Mouse (Mus musculus) intestine, embryonic 14.5 days (tissue): ENCODE data around the gene Fgf15. TPM values are rescaled to one million over a fixed set of nuclear protein-coding genes. Genes with fewer than 3 reads are reported as not detected.
A peak's percentile ranks its signal among the peaks of the same experiment; 100 is the strongest.
"Not testable (repeated sequence)": the region's sequence is repeated elsewhere in the genome, so short reads cannot be mapped to it uniquely, and the experiment has no call there.

Source experiments
- ATAC-seq: fragments of 200-750 bp; cut with Nextera tagmentation; replicated peaks from 2 replicates; pipeline ENCODE4 v1.8.0; 2017; ENCODE audit warnings: low read depth, moderate number of reproducible peaks, moderate TSS enrichment, moderate library complexity; ENCODE audit not compliant: low FRiP score, low TSS enrichment
- DNase-seq: peaks from one replicate; pipeline ENCODE4 v3.0.0-alpha.2; 2018; ENCODE audit warnings: low spot score
- H3K27ac ChIP-seq: fragments of 300-500 bp; sonication (generic); 2 replicates; pipeline ENCODE4 v1.5.1; 2014; ENCODE audit warnings: low read depth, mild to moderate bottlenecking, control low read depth
- H3K27me3 ChIP-seq: fragments of 300-500 bp; sonication (generic); replicated peaks from 2 replicates; pipeline ENCODE4 v1.6.1; 2014; ENCODE audit warnings: low read length, control low read depth; ENCODE audit not compliant: control insufficient read depth, insufficient read depth
- H3K36me3 ChIP-seq: fragments of 300-500 bp; sonication (generic); 2 replicates; pipeline ENCODE4 v1.6.1; 2014; ENCODE audit warnings: low read length, control low read depth; ENCODE audit not compliant: control insufficient read depth, insufficient read depth
- H3K4me1 ChIP-seq: fragments of 300-500 bp; sonication (generic); replicated peaks from 2 replicates; pipeline ENCODE4 v1.6.1; 2014; ENCODE audit warnings: low read length, control low read depth, mixed read lengths; ENCODE audit not compliant: control insufficient read depth, insufficient read depth
- H3K4me2 ChIP-seq: fragments of 300-500 bp; sonication (generic); 2 replicates; pipeline ENCODE4 v1.6.1; 2014; ENCODE audit warnings: low read length
- H3K4me3 ChIP-seq: fragments of 300-500 bp; sonication (generic); 2 replicates; pipeline ENCODE4 v1.5.1; 2014; ENCODE audit warnings: low read depth, low read length, control low read depth, mixed read lengths
- H3K9ac ChIP-seq: fragments of 300-500 bp; sonication (generic); 2 replicates; pipeline ENCODE4 v1.6.1; 2014; ENCODE audit warnings: mild to moderate bottlenecking, low read length
- H3K9me3 ChIP-seq: fragments of 300-500 bp; sonication (generic); 2 replicates; pipeline ENCODE4 v1.6.1; 2016; ENCODE audit warnings: low read length, control low read depth; ENCODE audit not compliant: control insufficient read depth
- WGBS: fragments of 180-500 bp; shearing (Covaris S2); extraction: QIAGEN DNeasy Blood & Tissue Kit; methylation state at CpG from one replicate; pipeline ENCODE4 v1.1.7; 2014; 5-methylcytosine and 5-hydroxymethylcytosine counted together
- polyA plus RNA-seq: library from polyadenylated mRNA; unstranded; fragments of >200 nt; fragmentation: Nextera tagmentation; extraction: Ambion mirVana; gene quantifications from 2 replicates; pipeline ENCODE4 v1.2.1, GENCODE M21; 2014

Gene Fgf15
- polyA plus RNA-seq, 1 experiment from 2014 or later: not detected

DNA sequence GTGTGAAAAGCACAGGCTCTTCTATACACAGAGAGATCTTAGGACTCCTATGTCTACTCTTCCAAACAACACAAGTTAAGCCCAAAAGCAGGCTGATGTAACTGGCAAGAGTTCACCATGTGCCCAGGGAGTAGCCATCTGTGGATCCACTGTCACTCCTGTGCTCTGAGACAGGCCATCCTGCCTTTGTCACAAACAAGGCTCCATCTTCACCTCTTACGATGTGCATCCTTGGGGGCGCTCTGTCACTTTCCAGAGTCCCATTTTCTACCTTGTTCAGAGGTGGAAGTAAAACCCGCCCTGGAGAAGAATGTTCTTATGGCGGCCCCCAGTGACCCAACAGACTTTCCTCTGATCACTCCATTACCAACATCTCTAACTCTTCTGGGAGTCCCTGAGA, 1.6 kb upstream of the Fgf15 start:
- 2% methylated on average over 4 of the region's 4 CpGs for WGBS
- no peak for ATAC-seq
- Histone ChIP-seq H3K27ac (no peak overlapping the region), H3K9me3 (no peaks in the 10 kb centered on the region), H3K27me3 (peaks cover 53% of the 10 kb centered on the region), H3K4me3 (no peak overlapping the region), H3K4me1 (peaks cover 18% of the 10 kb centered on the region), H3K4me2 (no peak overlapping the region), H3K36me3 (no peaks in the 10 kb centered on the region), H3K9ac (no peak overlapping the region)
- peak; percentile 56 for DNase-seq

DNA sequence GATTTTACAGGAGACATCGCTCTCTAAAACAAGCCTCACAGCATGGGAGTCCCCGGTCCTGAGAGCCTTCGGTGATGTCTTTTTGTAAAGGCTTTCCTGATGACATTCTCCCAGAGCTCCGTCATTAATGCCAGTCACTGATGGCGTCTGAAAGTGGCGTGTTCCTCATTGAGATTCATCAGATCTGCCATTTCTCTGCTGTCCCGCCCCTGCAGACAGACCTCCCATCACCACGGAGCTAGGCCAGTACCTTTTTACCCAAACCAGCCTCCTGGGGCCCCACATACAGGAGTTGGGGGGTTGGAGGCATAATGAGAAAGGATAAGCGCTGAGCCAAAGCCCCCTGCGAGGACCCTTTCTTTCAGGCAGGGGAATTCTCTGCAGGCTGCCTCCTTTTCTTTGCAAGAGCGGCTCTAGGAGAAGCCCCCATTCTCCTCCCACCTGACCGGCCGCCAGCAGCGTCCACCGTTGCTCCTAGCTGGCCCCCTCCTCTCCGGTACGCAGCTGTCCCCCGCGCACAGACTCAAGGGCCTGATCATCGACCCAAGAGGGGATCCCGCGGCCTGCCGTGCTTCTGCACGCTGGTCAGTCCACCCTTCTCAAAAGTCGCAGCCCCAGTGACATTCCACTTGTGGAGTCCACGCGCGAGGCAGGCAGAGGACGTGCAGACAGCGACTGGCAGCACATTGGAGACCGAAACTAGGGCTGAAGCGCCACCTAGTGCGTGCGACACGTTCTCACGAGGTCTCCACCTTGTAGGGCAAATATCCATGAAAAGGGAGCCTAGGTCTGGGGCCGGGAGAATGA, 823 bp upstream of the Fgf15 start:
- H3K9me3 ChIP-seq: no peaks in the 10 kb centered on the region
- ATAC-seq: peak; percentile 65
- H3K4me2 ChIP-seq: peak overlapping the region; percentile 71
- H3K9ac ChIP-seq: peak overlapping the region; percentile 10; the same call in 1 of the 2 replicates
- H3K27me3 ChIP-seq: peaks cover 54% of the 10 kb centered on the region
- peak overlapping the region; percentile 40 for H3K4me3 ChIP-seq
- under 1% methylated on average over 37 of the region's 37 CpGs for WGBS
- peaks cover 18% of the 10 kb centered on the region for H3K4me1 ChIP-seq
- no peaks in the 10 kb centered on the region for H3K36me3 ChIP-seq
- DNase-seq: peak; percentile 84
- no peak overlapping the region for H3K27ac ChIP-seq

DNA sequence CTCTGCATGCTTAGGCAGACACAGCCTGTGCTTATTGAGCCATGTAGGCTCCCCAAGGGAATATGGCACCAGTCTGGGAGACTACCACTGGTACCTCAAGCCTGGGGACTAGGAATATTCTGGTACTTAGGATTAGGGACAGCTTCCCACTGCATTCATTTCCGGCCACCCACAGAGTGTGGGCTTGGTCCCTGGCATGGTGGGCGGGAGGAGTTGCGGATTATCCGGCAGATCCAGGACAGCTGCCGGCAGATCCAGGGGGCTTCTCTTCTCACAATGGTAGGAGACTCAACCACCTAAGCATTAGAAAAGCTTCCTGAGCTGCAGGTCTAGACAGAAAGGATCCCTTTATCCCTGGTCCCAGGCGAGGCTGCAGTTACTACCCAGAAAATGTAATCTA, 2.2 kb downstream of the Fgf15 start:
- H3K4me1 ChIP-seq: peaks cover 18% of the 10 kb centered on the region
- peaks cover 54% of the 10 kb centered on the region for H3K27me3 ChIP-seq
- no peak for ATAC-seq
- no peak overlapping the region for H3K4me3 ChIP-seq
- no peaks in the 10 kb centered on the region for H3K9me3 ChIP-seq
- H3K9ac ChIP-seq: no peak overlapping the region
- 56% methylated on average over 6 of the region's 6 CpGs for WGBS
- DNase-seq: no peak
- no peak overlapping the region for H3K27ac ChIP-seq
- no peak overlapping the region for H3K4me2 ChIP-seq
- no peaks in the 10 kb centered on the region for H3K36me3 ChIP-seq

DNA sequence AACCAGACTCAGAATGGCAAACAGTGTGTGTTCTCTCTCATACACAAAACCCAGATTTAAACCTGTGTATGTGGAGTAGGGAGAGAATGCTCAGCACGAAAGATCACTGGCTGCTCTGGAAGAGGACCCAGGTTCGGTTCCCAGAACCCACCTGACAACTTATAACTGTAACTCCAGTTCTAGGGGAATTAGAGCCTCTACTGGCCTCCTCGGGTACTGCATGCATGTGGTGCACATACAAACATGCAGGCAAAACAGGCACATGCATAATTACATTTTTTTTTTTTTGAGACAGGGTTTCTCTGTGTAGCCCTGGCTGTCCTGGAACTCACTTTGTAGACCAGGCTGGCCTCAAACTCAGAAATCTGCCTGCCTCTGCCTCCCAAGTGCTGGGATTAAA, 9.2 kb downstream of the Fgf15 start:
- not testable (repeated sequence) for H3K36me3 ChIP-seq, H3K4me2 ChIP-seq, H3K4me3 ChIP-seq, H3K9me3 ChIP-seq, H3K27me3 ChIP-seq, H3K4me1 ChIP-seq, H3K9ac ChIP-seq, DNase-seq, H3K27ac ChIP-seq, ATAC-seq
- WGBS: 93% methylated on average over 3 of the region's 3 CpGs

DNA sequence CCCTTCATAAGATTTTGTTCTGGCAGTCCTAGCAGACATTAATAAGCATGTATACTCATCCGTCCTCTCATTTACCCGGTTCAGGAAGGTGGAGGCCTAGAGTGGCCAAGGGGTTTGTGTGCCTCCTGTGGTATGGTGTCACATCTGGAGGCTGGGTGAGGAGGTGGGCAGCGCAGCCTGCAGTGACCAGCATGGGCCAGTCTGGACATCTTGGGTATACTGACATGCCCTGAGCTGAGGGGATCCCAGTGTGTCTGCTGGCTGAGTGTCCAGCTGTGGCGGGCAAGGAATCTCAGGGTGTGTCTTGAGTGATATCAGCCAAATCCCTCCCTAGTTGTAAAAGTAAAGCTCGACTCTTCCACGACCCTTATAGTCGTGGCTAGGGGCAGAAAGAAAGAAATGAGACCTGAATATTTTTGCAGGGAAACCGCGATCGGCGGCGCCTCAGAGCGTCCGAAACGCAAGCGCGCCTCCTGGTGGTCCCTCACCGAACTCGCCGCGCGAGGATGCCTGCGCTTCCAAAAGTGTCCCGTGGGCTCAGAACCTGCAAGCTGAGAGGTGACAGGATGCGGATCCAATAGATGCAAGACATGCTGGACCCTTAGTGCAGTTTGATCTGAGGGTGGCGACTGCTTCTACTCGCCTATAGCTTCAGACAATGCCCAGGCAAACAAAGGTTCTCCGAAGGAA, 10.5 kb downstream of the Fgf15 start:
- H3K9me3 ChIP-seq: no peaks in the 10 kb centered on the region
- DNase-seq (peak; percentile 86), ATAC-seq (peak; percentile 57)
- no peak overlapping the region for H3K9ac ChIP-seq
- 0 out of 2 replicates have a peak, but pooled peaks cover 6% of the 10 kb centered on the region for H3K27me3 ChIP-seq
- no peak overlapping the region for H3K27ac ChIP-seq
- no peaks in the 10 kb centered on the region for H3K36me3 ChIP-seq
- H3K4me3 ChIP-seq: 0 out of 2 replicates have a peak overlapping the region, but pooled peaks have one; percentile 5
- 9% methylated on average over 28 of the region's 28 CpGs for WGBS
- peak overlapping the region; percentile 32; the same call in 1 of the 2 replicates for H3K4me2 ChIP-seq
- H3K4me1 ChIP-seq: no peaks in the 10 kb centered on the region

DNA sequence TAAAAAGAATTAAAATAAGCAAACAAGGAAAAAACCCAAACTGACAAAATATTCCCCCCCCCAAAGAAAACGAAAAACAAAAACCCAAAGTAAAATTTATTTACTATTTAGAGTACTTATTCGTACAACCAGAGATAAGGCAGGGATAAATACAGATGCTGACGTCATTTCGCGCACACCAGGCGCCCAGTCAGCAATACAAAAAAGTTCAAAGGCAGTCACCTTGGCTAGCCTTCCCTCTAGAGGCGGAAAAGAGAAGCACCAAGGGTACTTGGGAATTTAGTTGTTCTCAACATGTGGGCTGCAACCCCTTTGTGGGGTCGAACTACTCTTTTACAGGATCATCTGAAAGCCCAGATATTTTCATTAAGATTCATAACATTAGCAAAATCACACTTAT, 11.5 kb downstream of the Fgf15 start:
- WGBS: 14% methylated on average over 8 of the region's 8 CpGs
- H3K27ac ChIP-seq: no peak overlapping the region
- 0 out of 2 replicates have a peak, but pooled peaks cover 6% of the 10 kb centered on the region for H3K27me3 ChIP-seq
- DNase-seq (no peak), ATAC-seq (no peak)
- no peak overlapping the region for H3K4me3 ChIP-seq
- H3K36me3 ChIP-seq: no peaks in the 10 kb centered on the region
- no peaks in the 10 kb centered on the region for H3K4me1 ChIP-seq
- no peak overlapping the region for H3K9ac ChIP-seq
- no peak overlapping the region for H3K4me2 ChIP-seq
- H3K9me3 ChIP-seq: no peaks in the 10 kb centered on the region

DNA sequence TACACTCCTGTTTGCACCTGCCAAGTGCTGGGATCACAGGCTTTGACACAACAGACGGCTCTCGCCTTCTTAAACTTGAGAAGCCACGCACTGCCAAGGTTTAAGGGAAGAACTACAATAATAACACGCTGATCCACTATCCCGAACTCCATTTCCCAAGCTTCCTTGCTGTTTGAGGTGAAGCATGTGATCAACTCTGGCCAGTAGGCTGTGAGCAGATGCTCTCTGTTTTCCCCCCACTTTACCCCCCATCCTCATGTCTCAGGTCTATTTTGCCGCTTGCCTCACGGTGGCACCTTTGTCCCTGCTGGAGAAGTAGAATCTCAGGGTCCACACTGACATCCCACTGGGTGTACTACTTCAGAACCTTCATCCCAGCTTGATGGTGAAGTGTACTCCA, 12.4 kb downstream of the Fgf15 start:
- no peak for ATAC-seq
- H3K4me3 ChIP-seq: no peak overlapping the region
- no peak overlapping the region for H3K4me2 ChIP-seq
- H3K9me3 ChIP-seq: no peaks in the 10 kb centered on the region
- WGBS: 27% methylated on average over 7 of the region's 7 CpGs
- H3K9ac ChIP-seq: no peak overlapping the region
- no peak for DNase-seq
- no peaks in the 10 kb centered on the region for H3K4me1 ChIP-seq
- no peaks in the 10 kb centered on the region for H3K36me3 ChIP-seq
- H3K27me3 ChIP-seq: 0 out of 2 replicates have a peak, but pooled peaks cover 6% of the 10 kb centered on the region
- no peak overlapping the region for H3K27ac ChIP-seq

DNA sequence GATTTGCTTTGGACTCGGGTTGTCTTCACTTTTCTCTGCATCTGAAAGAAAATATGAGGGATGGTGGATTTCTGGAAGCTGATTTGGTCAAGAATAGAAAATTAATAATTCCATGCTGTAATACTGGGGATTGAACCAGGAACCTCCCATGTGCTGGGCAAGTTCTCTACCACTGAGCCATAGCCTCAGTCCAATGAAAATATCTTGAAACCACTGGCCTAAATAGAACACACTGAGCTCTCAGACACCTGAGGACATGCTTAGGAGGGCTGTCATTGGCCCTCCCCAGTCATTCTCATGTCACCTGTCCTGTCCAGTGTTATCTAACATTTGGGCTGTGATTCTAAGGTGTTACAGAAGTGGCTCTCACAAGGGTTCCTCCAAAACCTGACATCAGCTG, 14.8 kb downstream of the Fgf15 start:
- no peak overlapping the region for H3K9ac ChIP-seq
- no peaks in the 10 kb centered on the region for H3K36me3 ChIP-seq
- WGBS: 89% methylated on average over 1 of the region's 1 CpGs
- H3K4me2 ChIP-seq: no peak overlapping the region
- no peak overlapping the region for H3K4me3 ChIP-seq
- no peak for ATAC-seq
- no peak overlapping the region for H3K27ac ChIP-seq
- 0 out of 2 replicates have a peak, but pooled peaks cover 6% of the 10 kb centered on the region for H3K27me3 ChIP-seq
- no peaks in the 10 kb centered on the region for H3K9me3 ChIP-seq
- peaks cover 5% of the 10 kb centered on the region; the same call in 1 of the 2 replicates for H3K4me1 ChIP-seq
- no peak for DNase-seq
